Mouse (Mus musculus): ENCODE results near the gene Prkcz. TPM values are rescaled to one million over a fixed set of nuclear protein-coding genes. Genes with fewer than 3 reads are reported as not detected.

Gene Prkcz
- total and polyA plus RNA-seq, 2 experiments from 2014 or later = 92.5 to 103 TPM

GRCm38 (mm10) chr4:155325773-155326172 lies 35.4 kb downstream of the Prkcz start:
- 61% methylated on average over 5 of the region's 5 CpGs for WGBS
- ATAC-seq (no peak), DNase-seq (no peak)
- Histone ChIP-seq H3K4me3 (ENCODE audit: low read depth, low read length) (no peak overlapping the region), H3K9me3 (ENCODE audit: low read length) (no peaks in the 10 kb centered on the region), H3K36me3 (ENCODE audit: insufficient read depth) (no peaks in the 10 kb centered on the region), H3K9ac (no peak overlapping the region), H3K4me2 (ENCODE audit: low read depth) (no peak overlapping the region), H3K4me1 (ENCODE audit: insufficient read depth) (0 out of 2 replicates have a peak, but pooled peaks cover 6% of the 10 kb centered on the region), H3K27me3 (ENCODE audit: insufficient read depth, low read length) (no peaks in the 10 kb centered on the region), H3K27ac (ENCODE audit: low read depth, low read length) (no peak overlapping the region)
- no peak for TF ChIP-seq CTCF (IDR thresholded peaks at IDR 0.05; ENCODE audit: low read depth)

DNA sequence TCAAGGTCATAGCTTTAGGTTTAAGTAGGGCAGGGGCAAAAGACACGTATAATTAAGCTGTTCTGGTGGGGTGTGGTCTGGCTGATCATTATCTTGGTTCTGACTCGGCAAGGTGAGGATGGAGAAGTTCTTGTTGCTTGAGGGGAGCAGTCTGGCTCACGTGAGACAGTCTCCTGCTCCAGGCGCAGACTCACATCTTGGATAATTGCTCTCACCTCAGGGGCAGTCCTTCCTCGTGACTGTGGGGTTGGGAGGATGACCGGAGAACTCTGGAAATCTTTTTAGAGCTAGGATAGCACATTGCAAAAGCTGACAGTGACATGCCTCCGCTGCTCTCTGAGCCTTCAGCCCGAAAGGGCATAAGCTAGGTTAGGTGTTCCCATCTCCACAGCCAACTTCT lies 36.6 kb downstream of the Prkcz start:
- 80% methylated on average over 8 of the region's 8 CpGs for WGBS
- Histone ChIP-seq H3K4me1 (ENCODE audit: insufficient read depth) (0 out of 2 replicates have a peak, but pooled peaks cover 7% of the 10 kb centered on the region), H3K4me3 (ENCODE audit: low read depth, low read length) (no peak overlapping the region), H3K27me3 (ENCODE audit: insufficient read depth, low read length) (no peaks in the 10 kb centered on the region), H3K27ac (ENCODE audit: low read depth, low read length) (no peak overlapping the region), H3K9ac (no peak overlapping the region), H3K36me3 (ENCODE audit: insufficient read depth) (no peaks in the 10 kb centered on the region), H3K9me3 (ENCODE audit: low read length) (no peaks in the 10 kb centered on the region), H3K4me2 (ENCODE audit: low read depth) (no peak overlapping the region)
- ATAC-seq (no peak), DNase-seq (no peak)
- TF ChIP-seq CTCF (IDR thresholded peaks at IDR 0.05; ENCODE audit: low read depth) = no peak

DNA sequence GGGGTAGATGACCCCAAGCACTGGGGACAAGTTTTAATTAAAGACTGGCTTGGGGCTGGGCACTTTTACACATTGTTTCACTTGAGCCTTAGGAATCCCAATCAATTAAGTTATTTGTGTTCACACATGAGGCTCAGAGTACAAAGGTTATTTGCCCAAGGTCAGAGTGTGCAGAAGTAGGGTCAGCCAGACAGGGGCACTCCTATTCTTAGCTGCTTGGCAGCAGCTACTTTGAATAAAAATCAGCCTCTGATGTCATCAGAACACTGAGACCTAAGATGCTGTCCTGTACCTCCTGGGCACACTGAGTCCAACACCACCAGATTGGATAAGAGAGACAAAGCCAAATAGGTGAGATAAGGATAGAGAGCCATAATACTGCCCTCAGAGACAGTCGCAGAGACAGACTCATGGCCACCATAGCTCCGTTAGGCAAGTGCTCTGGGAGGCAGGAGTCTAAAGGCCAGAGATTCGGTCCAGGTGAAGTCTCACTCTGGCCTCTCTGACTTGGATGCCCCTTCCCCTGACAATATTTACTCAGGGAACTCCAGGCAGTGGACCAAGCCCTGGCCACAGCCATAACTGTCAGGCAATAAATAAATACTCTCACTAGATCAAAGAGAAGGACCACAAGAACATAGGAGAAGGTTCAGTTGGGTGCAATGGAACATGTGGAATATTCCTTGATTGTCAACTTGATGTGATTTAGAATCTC lies 37.9 kb downstream of the Prkcz start:
- no peaks in the 10 kb centered on the region for H3K9me3 ChIP-seq (ENCODE audit: low read length)
- WGBS = 82% methylated on average over 3 of the region's 3 CpGs
- no peak overlapping the region for H3K4me3 ChIP-seq (ENCODE audit: low read depth, low read length)
- no peak overlapping the region for H3K4me2 ChIP-seq (ENCODE audit: low read depth)
- H3K36me3 ChIP-seq (ENCODE audit: insufficient read depth) = no peaks in the 10 kb centered on the region
- no peak for ATAC-seq
- no peak for DNase-seq
- TF ChIP-seq CTCF (IDR thresholded peaks at IDR 0.05; ENCODE audit: low read depth) = no peak
- 0 out of 2 replicates have a peak, but pooled peaks cover 7% of the 10 kb centered on the region for H3K4me1 ChIP-seq (ENCODE audit: insufficient read depth)
- no peak overlapping the region for H3K9ac ChIP-seq
- no peaks in the 10 kb centered on the region for H3K27me3 ChIP-seq (ENCODE audit: insufficient read depth, low read length)
- no peak overlapping the region for H3K27ac ChIP-seq (ENCODE audit: low read depth, low read length)

DNA sequence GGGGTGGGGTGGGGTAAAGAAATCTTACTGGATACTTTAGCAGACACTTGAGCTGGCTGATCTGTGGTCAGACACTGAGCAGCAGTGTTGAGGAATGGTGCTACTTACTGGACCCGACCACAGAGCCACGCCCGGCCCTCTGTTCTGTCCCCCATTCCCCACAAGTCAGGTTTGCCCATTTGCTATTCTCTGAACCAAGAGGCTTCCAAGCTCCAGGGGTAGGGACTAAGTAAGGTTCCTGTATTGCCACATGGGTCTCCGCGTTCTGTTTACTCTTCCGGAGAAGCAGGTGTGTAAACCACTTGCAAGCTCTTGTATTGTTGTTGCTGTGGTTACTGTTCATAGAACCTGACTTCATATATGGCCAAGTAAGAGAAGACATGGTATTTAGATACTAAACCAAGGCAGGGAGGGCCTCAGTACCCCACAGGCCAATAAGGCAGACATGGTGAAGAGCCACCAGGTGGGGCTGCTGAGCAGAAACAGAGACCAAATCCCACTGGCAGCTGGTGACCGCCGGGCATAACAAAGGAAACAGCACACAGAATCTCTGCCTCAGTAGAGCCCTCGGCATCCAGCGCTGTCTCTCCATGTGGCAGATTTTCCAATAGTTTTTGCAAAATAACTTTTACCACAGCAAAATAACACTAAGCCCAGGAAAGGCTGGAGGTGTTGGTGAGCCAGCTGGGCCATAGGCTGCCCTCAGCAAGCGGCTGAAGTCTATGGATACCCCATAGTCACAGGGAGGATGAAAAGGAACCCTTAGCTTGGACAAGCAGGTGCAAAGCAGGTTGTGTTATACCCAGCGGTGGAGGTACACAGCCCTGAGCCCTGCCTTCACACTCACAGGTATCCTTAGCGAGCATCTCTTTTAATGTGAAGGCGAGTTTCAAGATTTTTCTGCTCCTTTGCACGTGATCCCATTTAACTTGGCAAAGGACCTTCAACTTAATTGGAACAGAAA lies 40.6 kb downstream of the Prkcz start:
- H3K27ac ChIP-seq (ENCODE audit: low read depth, low read length) = peak overlapping the region; percentile 46; the same call in 1 of the 2 replicates
- TF ChIP-seq CTCF (IDR thresholded peaks at IDR 0.05; ENCODE audit: low read depth) = peak; percentile 78
- H3K4me2 ChIP-seq (ENCODE audit: low read depth) = 0 out of 2 replicates have a peak overlapping the region, but pooled peaks have one; percentile 8
- H3K27me3 ChIP-seq (ENCODE audit: insufficient read depth, low read length) = no peaks in the 10 kb centered on the region
- H3K36me3 ChIP-seq (ENCODE audit: insufficient read depth) = no peaks in the 10 kb centered on the region
- no peak overlapping the region for H3K4me3 ChIP-seq (ENCODE audit: low read depth, low read length)
- H3K9ac ChIP-seq = no peak overlapping the region
- 48% methylated on average over 15 of the region's 15 CpGs for WGBS
- H3K9me3 ChIP-seq (ENCODE audit: low read length) = no peaks in the 10 kb centered on the region
- ATAC-seq (peak; percentile 93), DNase-seq (peak; percentile 82)
- H3K4me1 ChIP-seq (ENCODE audit: insufficient read depth) = 0 out of 2 replicates have a peak, but pooled peaks cover 7% of the 10 kb centered on the region

- Histone ChIP-seq H3K27ac (ENCODE audit: low read depth, low read length) (no peak overlapping the region), H3K4me1 (ENCODE audit: insufficient read depth) (0 out of 2 replicates have a peak, but pooled peaks cover 7% of the 10 kb centered on the region), H3K4me2 (ENCODE audit: low read depth) (no peak overlapping the region), H3K27me3 (ENCODE audit: insufficient read depth, low read length) (no peaks in the 10 kb centered on the region), H3K36me3 (ENCODE audit: insufficient read depth) (no peaks in the 10 kb centered on the region), H3K9me3 (ENCODE audit: low read length) (no peaks in the 10 kb centered on the region), H3K4me3 (ENCODE audit: low read depth, low read length) (no peak overlapping the region), H3K9ac (no peak overlapping the region)
- no peak for TF ChIP-seq CTCF (IDR thresholded peaks at IDR 0.05; ENCODE audit: low read depth)
- 41% methylated on average over 2 of the region's 2 CpGs for WGBS
- no peak for ATAC-seq
- no peak for DNase-seq
Measured at GRCm38 (mm10) chr4:155318266-155318665, 42.9 kb downstream of the Prkcz start.

DNA sequence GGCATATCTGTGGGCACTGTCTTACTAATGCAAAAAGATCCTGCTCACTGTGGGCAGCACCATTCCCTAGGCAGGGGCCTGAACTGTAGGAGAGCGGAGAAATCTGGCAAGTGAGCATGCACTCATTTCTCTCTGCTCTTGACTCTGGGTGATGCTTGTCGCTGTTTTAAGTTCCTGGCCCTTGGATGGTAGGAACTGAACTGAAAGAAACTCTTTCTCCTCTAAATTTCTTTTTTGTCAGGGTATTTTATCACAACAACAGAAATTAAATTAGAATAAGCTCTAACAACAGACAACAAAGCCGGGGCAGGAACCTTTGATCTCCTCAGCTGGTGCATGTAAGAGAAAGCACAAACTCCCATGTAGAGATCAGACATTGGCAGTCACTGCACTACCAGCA lies 46.1 kb downstream of the Prkcz start:
- H3K9me3 ChIP-seq (ENCODE audit: low read length) = no peaks in the 10 kb centered on the region
- no peak for TF ChIP-seq CTCF (IDR thresholded peaks at IDR 0.05; ENCODE audit: low read depth)
- no peaks in the 10 kb centered on the region for H3K36me3 ChIP-seq (ENCODE audit: insufficient read depth)
- H3K27me3 ChIP-seq (ENCODE audit: insufficient read depth, low read length) = no peaks in the 10 kb centered on the region
- no peak overlapping the region for H3K4me3 ChIP-seq (ENCODE audit: low read depth, low read length)
- ATAC-seq = no peak
- H3K27ac ChIP-seq (ENCODE audit: low read depth, low read length) = no peak overlapping the region
- DNase-seq = no peak
- no peak overlapping the region for H3K9ac ChIP-seq
- H3K4me1 ChIP-seq (ENCODE audit: insufficient read depth) = no peaks in the 10 kb centered on the region
- 92% methylated on average over 3 of the region's 3 CpGs for WGBS
- H3K4me2 ChIP-seq (ENCODE audit: low read depth) = no peak overlapping the region
